Mouse (Mus musculus): Measurements from ENCODE around the gene Tmem132d. TPM values are rescaled to one million over a fixed set of nuclear protein-coding genes. Genes with fewer than 3 reads are reported as not detected.

Gene Tmem132d
- total RNA-seq, 1 experiment: 2.5 TPM

- Histone ChIP-seq H3K4me3 (ENCODE audit: insufficient read depth in 1 of 2, low read depth in 1 of 2, low read length in 2 of 2, poor library complexity in 1 of 2, severe bottlenecking in 1 of 2) (no peak overlapping the region), H3K9me3 (ENCODE audit: control insufficient read depth, insufficient read depth, low read depth, low read length) (no peaks in the 10 kb centered on the region), H3K27ac (ENCODE audit: insufficient read depth, low read depth, low read length, poor library complexity, severe bottlenecking) (no peak overlapping the region), H3K36me3 (ENCODE audit: control insufficient read depth, insufficient read depth, low read length, poor library complexity, severe bottlenecking) (no peaks in the 10 kb centered on the region), H3K4me1 (ENCODE audit: control insufficient read depth in 2 of 2, insufficient read depth in 2 of 2, low read length in 2 of 2, poor library complexity in 1 of 2) (peaks cover 0 to 2% of the 10 kb centered on the region in 2 experiments; a peak in 1 of 4 replicates), H3K9ac (ENCODE audit: insufficient read depth, low read depth, low read length, poor library complexity, severe bottlenecking) (no peak overlapping the region)
- in situ Hi-C loops (cut with MboI; ENCODE audit: low sequenced_read_pairs in 2 of 2, unreplicated experiment in 2 of 2): no loop called here
- TF ChIP-seq MAFK (IDR thresholded peaks at IDR 0.05; ENCODE audit: insufficient read depth, low read depth, low read length): no peak
- TF ChIP-seq ZC3H11A (IDR thresholded peaks at IDR 0.05; ENCODE audit: borderline replicate concordance, low read depth, low read length): no peak
- no peak for TF ChIP-seq ZNF384 (IDR thresholded peaks at IDR 0.05; ENCODE audit: low read depth, low read length)
- no peak for TF ChIP-seq HCFC1 (IDR thresholded peaks at IDR 0.05; ENCODE audit: borderline replicate concordance, insufficient read depth, low read length)
- no peak for DNase-seq (ENCODE audit: low read depth, low spot score)
Measured at GRCm38 (mm10) chr5:127979329-127980002, 453.4 kb downstream of the Tmem132d start.

GRCm38 (mm10) chr5:127976661-127977060 lies 456.2 kb downstream of the Tmem132d start:
- TF ChIP-seq HCFC1 (IDR thresholded peaks at IDR 0.05; ENCODE audit: borderline replicate concordance, insufficient read depth, low read length) (no peak), ZNF384 (IDR thresholded peaks at IDR 0.05; ENCODE audit: low read depth, low read length) (no peak), ZC3H11A (IDR thresholded peaks at IDR 0.05; ENCODE audit: borderline replicate concordance, low read depth, low read length) (no peak), MAFK (IDR thresholded peaks at IDR 0.05; ENCODE audit: insufficient read depth, low read depth, low read length) (no peak), CHD2 (IDR thresholded peaks at IDR 0.05; ENCODE audit: low read depth, low read length) (no peak)
- H3K4me1 ChIP-seq (ENCODE audit: control insufficient read depth in 2 of 2, insufficient read depth in 2 of 2, low read length in 2 of 2, poor library complexity in 1 of 2): peaks cover 0 to 2% of the 10 kb centered on the region in 2 experiments; a peak in 1 of 4 replicates
- DNase-seq (ENCODE audit: low read depth, low spot score): no peak
- H3K9me3 ChIP-seq (ENCODE audit: control insufficient read depth, insufficient read depth, low read depth, low read length): no peaks in the 10 kb centered on the region
- no peak overlapping the region for H3K27ac ChIP-seq (ENCODE audit: insufficient read depth, low read depth, low read length, poor library complexity, severe bottlenecking)
- no peak overlapping the region for H3K4me3 ChIP-seq (ENCODE audit: insufficient read depth in 1 of 2, low read depth in 1 of 2, low read length in 2 of 2, poor library complexity in 1 of 2, severe bottlenecking in 1 of 2)
- in situ Hi-C loops (cut with MboI; ENCODE audit: low sequenced_read_pairs in 2 of 2, unreplicated experiment in 2 of 2): no loop called here
- H3K36me3 ChIP-seq (ENCODE audit: control insufficient read depth, insufficient read depth, low read length, poor library complexity, severe bottlenecking): no peaks in the 10 kb centered on the region
- H3K9ac ChIP-seq (ENCODE audit: insufficient read depth, low read depth, low read length, poor library complexity, severe bottlenecking): no peak overlapping the region

DNA sequence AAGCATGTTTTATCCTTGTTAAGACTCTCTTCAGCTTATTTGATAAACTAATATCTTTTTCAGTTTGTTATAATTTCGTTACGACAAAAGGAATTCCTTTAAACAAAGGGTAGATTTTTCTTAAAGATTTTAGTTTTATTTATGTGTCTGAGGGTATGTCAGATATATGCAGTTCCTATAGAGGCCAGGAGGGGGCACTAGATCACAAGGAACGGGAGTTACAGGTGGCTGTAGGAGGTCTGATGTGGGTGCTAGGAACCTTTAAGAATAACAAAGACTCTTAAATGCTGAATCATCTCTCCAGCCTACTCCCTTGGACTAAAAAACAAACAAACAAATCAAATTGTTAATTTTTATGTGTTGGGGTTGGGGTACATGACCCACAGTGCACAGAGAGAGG lies 467.2 kb downstream of the Tmem132d start:
- no peak overlapping the region for H3K4me3 ChIP-seq (ENCODE audit: insufficient read depth in 1 of 2, low read depth in 1 of 2, low read length in 2 of 2, poor library complexity in 1 of 2, severe bottlenecking in 1 of 2)
- TF ChIP-seq ZC3H11A (IDR thresholded peaks at IDR 0.05; ENCODE audit: borderline replicate concordance, low read depth, low read length) (peak; percentile 52), CHD2 (IDR thresholded peaks at IDR 0.05; ENCODE audit: low read depth, low read length) (no peak)
- in situ Hi-C loops (cut with MboI; ENCODE audit: low sequenced_read_pairs in 2 of 2, unreplicated experiment in 2 of 2): no loop called here
- H3K36me3 ChIP-seq (ENCODE audit: control insufficient read depth, insufficient read depth, low read length, poor library complexity, severe bottlenecking): no peaks in the 10 kb centered on the region
- H3K9me3 ChIP-seq (ENCODE audit: control insufficient read depth, insufficient read depth, low read depth, low read length): no peaks in the 10 kb centered on the region
- no peak overlapping the region for H3K27ac ChIP-seq (ENCODE audit: insufficient read depth, low read depth, low read length, poor library complexity, severe bottlenecking)
- no peak for DNase-seq (ENCODE audit: low read depth, low spot score)
- no peaks in the 10 kb centered on the region for H3K4me1 ChIP-seq (ENCODE audit: control insufficient read depth in 2 of 2, insufficient read depth in 2 of 2, low read length in 2 of 2, poor library complexity in 1 of 2)
- H3K9ac ChIP-seq (ENCODE audit: insufficient read depth, low read depth, low read length, poor library complexity, severe bottlenecking): no peak overlapping the region

DNA sequence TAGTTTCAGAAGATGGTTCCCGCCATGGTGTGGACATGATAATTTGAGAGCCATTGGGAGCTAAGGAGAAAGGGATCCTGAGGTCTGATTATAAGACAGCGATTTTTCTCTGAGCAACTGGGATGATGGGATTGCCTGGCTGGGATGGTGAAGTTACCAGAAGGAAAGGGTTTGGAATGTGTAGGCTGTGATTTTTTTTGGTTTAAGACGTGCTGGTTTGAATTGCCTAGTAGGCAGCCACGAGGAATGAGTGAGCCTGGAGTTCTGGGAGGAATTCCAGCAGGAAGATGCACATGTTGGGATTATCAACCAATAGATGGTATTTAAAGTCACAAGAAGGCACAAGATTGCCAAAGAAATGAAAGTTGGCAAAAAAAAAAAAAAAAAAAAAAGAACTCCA lies 470.2 kb downstream of the Tmem132d start:
- H3K4me1 ChIP-seq (ENCODE audit: control insufficient read depth in 2 of 2, insufficient read depth in 2 of 2, low read length in 2 of 2, poor library complexity in 1 of 2): no peaks in the 10 kb centered on the region
- no peak for DNase-seq (ENCODE audit: low read depth, low spot score)
- H3K27ac ChIP-seq (ENCODE audit: insufficient read depth, low read depth, low read length, poor library complexity, severe bottlenecking): no peak overlapping the region
- in situ Hi-C loops (cut with MboI; ENCODE audit: low sequenced_read_pairs in 2 of 2, unreplicated experiment in 2 of 2): no loop called here
- no peak overlapping the region for H3K9ac ChIP-seq (ENCODE audit: insufficient read depth, low read depth, low read length, poor library complexity, severe bottlenecking)
- H3K4me3 ChIP-seq (ENCODE audit: insufficient read depth in 1 of 2, low read depth in 1 of 2, low read length in 2 of 2, poor library complexity in 1 of 2, severe bottlenecking in 1 of 2): no peak overlapping the region
- TF ChIP-seq HCFC1 (IDR thresholded peaks at IDR 0.05; ENCODE audit: borderline replicate concordance, insufficient read depth, low read length) (no peak), ZNF384 (IDR thresholded peaks at IDR 0.05; ENCODE audit: low read depth, low read length) (no peak)
- no peaks in the 10 kb centered on the region for H3K9me3 ChIP-seq (ENCODE audit: control insufficient read depth, insufficient read depth, low read depth, low read length)
- H3K36me3 ChIP-seq (ENCODE audit: control insufficient read depth, insufficient read depth, low read length, poor library complexity, severe bottlenecking): no peaks in the 10 kb centered on the region

- TF ChIP-seq HCFC1 (IDR thresholded peaks at IDR 0.05; ENCODE audit: borderline replicate concordance, insufficient read depth, low read length) (no peak), MAFK (IDR thresholded peaks at IDR 0.05; ENCODE audit: insufficient read depth, low read depth, low read length) (no peak), ZNF384 (IDR thresholded peaks at IDR 0.05; ENCODE audit: low read depth, low read length) (no peak), CHD2 (IDR thresholded peaks at IDR 0.05; ENCODE audit: low read depth, low read length) (no peak), ZC3H11A (IDR thresholded peaks at IDR 0.05; ENCODE audit: borderline replicate concordance, low read depth, low read length) (no peak)
- Histone ChIP-seq H3K9ac (ENCODE audit: insufficient read depth, low read depth, low read length, poor library complexity, severe bottlenecking) (no peak overlapping the region), H3K4me1 (ENCODE audit: control insufficient read depth in 2 of 2, insufficient read depth in 2 of 2, low read length in 2 of 2, poor library complexity in 1 of 2) (no peaks in the 10 kb centered on the region), H3K9me3 (ENCODE audit: control insufficient read depth, insufficient read depth, low read depth, low read length) (no peaks in the 10 kb centered on the region), H3K27ac (ENCODE audit: insufficient read depth, low read depth, low read length, poor library complexity, severe bottlenecking) (no peak overlapping the region), H3K4me3 (ENCODE audit: insufficient read depth in 1 of 2, low read depth in 1 of 2, low read length in 2 of 2, poor library complexity in 1 of 2, severe bottlenecking in 1 of 2) (peak overlapping the region in 1 of 2 experiments; percentile 36; a peak in 1 of 4 replicates), H3K36me3 (ENCODE audit: control insufficient read depth, insufficient read depth, low read length, poor library complexity, severe bottlenecking) (no peaks in the 10 kb centered on the region)
- in situ Hi-C loops (cut with MboI; ENCODE audit: low sequenced_read_pairs in 2 of 2, unreplicated experiment in 2 of 2): no loop called here
- no peak for DNase-seq (ENCODE audit: low read depth, low spot score)
Measured at GRCm38 (mm10) chr5:127956511-127957097, 476.3 kb downstream of the Tmem132d start.
